Mouse (Mus musculus) embryonic facial prominence, embryonic 12.5 days (tissue): ENCODE measurements around the gene Tmem201. TPM values are rescaled to one million over a fixed set of nuclear protein-coding genes. Genes with fewer than 3 reads are reported as not detected.

ENCODE experiments used
- ATAC-seq: fragments of 200-750 bp; cut with Nextera tagmentation; 2 replicates; pipeline ENCODE4 v1.8.0; 2017; ENCODE audit not compliant: insufficient number of reproducible peaks, insufficient read depth, low FRiP score, low TSS enrichment
- H3K27ac ChIP-seq: fragments of 300-500 bp; sonication (generic); 2 replicates; pipeline ENCODE4 v1.5.1; 2016; ENCODE audit warnings: mild to moderate bottlenecking
- H3K27me3 ChIP-seq: fragments of 300-500 bp; sonication (generic); 2 replicates; pipeline ENCODE4 v1.6.1; 2016; ENCODE audit warnings: mild to moderate bottlenecking, moderate library complexity
- H3K36me3 ChIP-seq: fragments of 300-500 bp; sonication (generic); 2 replicates; pipeline ENCODE4 v1.6.1; 2016; ENCODE audit warnings: mild to moderate bottlenecking
- H3K4me1 ChIP-seq: fragments of 300-500 bp; sonication (generic); 2 replicates; pipeline ENCODE4 v1.6.1; 2016
- H3K4me2 ChIP-seq: fragments of 300-500 bp; sonication (generic); replicated peaks from 2 replicates; pipeline ENCODE4 v1.6.1; 2016; ENCODE audit warnings: mild to moderate bottlenecking, moderate library complexity
- H3K4me3 ChIP-seq: fragments of 300-500 bp; sonication (generic); 2 replicates; pipeline ENCODE4 v1.5.1; 2016; ENCODE audit warnings: mild to moderate bottlenecking
- H3K9ac ChIP-seq: fragments of 300-500 bp; sonication (generic); 2 replicates; pipeline ENCODE4 v1.6.1; 2016; ENCODE audit warnings: mild to moderate bottlenecking, moderate library complexity
- H3K9me3 ChIP-seq: fragments of 300-500 bp; sonication (generic); 2 replicates; pipeline ENCODE4 v1.6.1; 2016; ENCODE audit warnings: mild to moderate bottlenecking, moderate library complexity
- WGBS: fragments of 180-500 bp; shearing (Covaris S2); methylation state at CpG from one replicate; pipeline ENCODE4 v1.1.7; 2016; 5-methylcytosine and 5-hydroxymethylcytosine counted together
- polyA plus RNA-seq: library from polyadenylated mRNA; unstranded; fragments of >200 nt; fragmentation: Nextera tagmentation; extraction: Ambion mirVana; gene quantifications from 2 replicates; pipeline ENCODE4 v1.2.1, GENCODE M21; 2016

The Tmem201 gene
- polyA plus RNA-seq, 1 experiment from 2014 or later = 38.1 TPM

- peaks cover 4% of the 10 kb centered on the region for H3K4me1 ChIP-seq
- ATAC-seq = no peak
- H3K27ac ChIP-seq = no peak overlapping the region
- H3K36me3 ChIP-seq = peaks cover 27% of the 10 kb centered on the region
- no peaks in the 10 kb centered on the region for H3K9me3 ChIP-seq
- H3K4me3 ChIP-seq = no peak overlapping the region
- no peaks in the 10 kb centered on the region for H3K27me3 ChIP-seq
- WGBS = 91% methylated on average over 14 of the region's 14 CpGs
- no peak overlapping the region for H3K4me2 ChIP-seq
- no peak overlapping the region for H3K9ac ChIP-seq
Measured at GRCm38 (mm10) chr4:149742011-149742530, 4.2 kb upstream of the Tmem201 start.

GRCm38 (mm10) chr4:149740301-149740700 lies 2.5 kb upstream of the Tmem201 start:
- Histone ChIP-seq H3K27me3 (no peaks in the 10 kb centered on the region), H3K9ac (no peak overlapping the region), H3K36me3 (peaks cover 23% of the 10 kb centered on the region), H3K4me1 (peaks cover 22% of the 10 kb centered on the region), H3K4me3 (no peak overlapping the region), H3K9me3 (no peaks in the 10 kb centered on the region), H3K4me2 (no peak overlapping the region), H3K27ac (no peak overlapping the region)
- 90% methylated on average over 7 of the region's 7 CpGs for WGBS
- no peak for ATAC-seq

GRCm38 (mm10) chr4:149739478-149739877 lies 1.6 kb upstream of the Tmem201 start:
- ATAC-seq = no peak
- Histone ChIP-seq H3K27ac (no peak overlapping the region), H3K4me2 (no peak overlapping the region), H3K27me3 (no peaks in the 10 kb centered on the region), H3K36me3 (peaks cover 19% of the 10 kb centered on the region), H3K4me1 (peaks cover 30% of the 10 kb centered on the region), H3K4me3 (no peak overlapping the region), H3K9ac (no peak overlapping the region), H3K9me3 (no peaks in the 10 kb centered on the region)
- whole genome bisulfite sequencing = 78% methylated on average over 5 of the region's 5 CpGs

GRCm38 (mm10) chr4:149736581-149736980 lies 1.3 kb downstream of the Tmem201 start:
- no peak for ATAC-seq
- peak overlapping the region; percentile 89 for H3K9ac ChIP-seq
- peaks cover 46% of the 10 kb centered on the region for H3K4me1 ChIP-seq
- peaks cover 8% of the 10 kb centered on the region for H3K36me3 ChIP-seq
- H3K9me3 ChIP-seq = no peaks in the 10 kb centered on the region
- WGBS = 30% methylated on average over 4 of the region's 4 CpGs
- peak overlapping the region; percentile 96 for H3K4me2 ChIP-seq
- H3K27me3 ChIP-seq = no peaks in the 10 kb centered on the region
- H3K27ac ChIP-seq = no peak overlapping the region
- H3K4me3 ChIP-seq = peak overlapping the region; percentile 91

GRCm38 (mm10) chr4:149735624-149736250 lies 2.1 kb downstream of the Tmem201 start:
- Histone ChIP-seq H3K36me3 (peaks cover 13% of the 10 kb centered on the region), H3K27ac (no peak overlapping the region), H3K9me3 (no peaks in the 10 kb centered on the region), H3K27me3 (no peaks in the 10 kb centered on the region), H3K4me3 (peak overlapping the region; percentile 91; the same call in 1 of the 2 replicates), H3K9ac (no peak overlapping the region; the same call in 1 of the 2 replicates), H3K4me2 (peak overlapping the region; percentile 96), H3K4me1 (peaks cover 46% of the 10 kb centered on the region)
- WGBS = 79% methylated on average over 5 of the region's 5 CpGs
- no peak for ATAC-seq

- Histone ChIP-seq H3K4me1 (peaks cover 46% of the 10 kb centered on the region), H3K9ac (no peak overlapping the region), H3K36me3 (peaks cover 21% of the 10 kb centered on the region), H3K27ac (no peak overlapping the region), H3K27me3 (no peaks in the 10 kb centered on the region), H3K9me3 (no peaks in the 10 kb centered on the region), H3K4me3 (no peak overlapping the region), H3K4me2 (no peak overlapping the region)
- no peak for ATAC-seq
- 84% methylated on average over 10 of the region's 10 CpGs for WGBS
Measured at GRCm38 (mm10) chr4:149734730-149735475, 2.9 kb downstream of the Tmem201 start.

- no peak for ATAC-seq
- Histone ChIP-seq H3K27me3 (no peaks in the 10 kb centered on the region), H3K27ac (no peak overlapping the region), H3K36me3 (peaks cover 28% of the 10 kb centered on the region), H3K9ac (no peak overlapping the region), H3K9me3 (no peaks in the 10 kb centered on the region), H3K4me3 (no peak overlapping the region), H3K4me1 (peaks cover 47% of the 10 kb centered on the region), H3K4me2 (0 out of 2 replicates have a peak overlapping the region, but pooled peaks have one; percentile 1)
- 84% methylated on average over 6 of the region's 6 CpGs for WGBS
Measured at GRCm38 (mm10) chr4:149734246-149734645, 3.6 kb downstream of the Tmem201 start.

- peaks cover 33% of the 10 kb centered on the region for H3K36me3 ChIP-seq
- H3K27me3 ChIP-seq = no peaks in the 10 kb centered on the region
- WGBS = 48% methylated on average over 6 of the region's 6 CpGs
- H3K4me2 ChIP-seq = 0 out of 2 replicates have a peak overlapping the region, but pooled peaks have one; percentile 1
- peak overlapping the region; percentile 43; the same call in 1 of the 2 replicates for H3K27ac ChIP-seq
- ATAC-seq = no peak
- no peak overlapping the region for H3K4me3 ChIP-seq
- no peaks in the 10 kb centered on the region for H3K9me3 ChIP-seq
- H3K9ac ChIP-seq = peak overlapping the region; percentile 32; the same call in 1 of the 2 replicates
- H3K4me1 ChIP-seq = peaks cover 51% of the 10 kb centered on the region
Measured at GRCm38 (mm10) chr4:149733748-149734147, 4.1 kb downstream of the Tmem201 start.

- Histone ChIP-seq H3K4me1 (peaks cover 48% of the 10 kb centered on the region), H3K4me3 (no peak overlapping the region), H3K9ac (no peak overlapping the region), H3K27me3 (no peaks in the 10 kb centered on the region), H3K9me3 (no peaks in the 10 kb centered on the region), H3K27ac (0 out of 2 replicates have a peak overlapping the region, but pooled peaks have one; percentile 9), H3K4me2 (no peak overlapping the region), H3K36me3 (peaks cover 38% of the 10 kb centered on the region)
- WGBS = 73% methylated on average over 10 of the region's 10 CpGs
- ATAC-seq = no peak
Measured at GRCm38 (mm10) chr4:149732800-149733199, 5.0 kb downstream of the Tmem201 start.

GRCm38 (mm10) chr4:149732313-149732712 lies 5.5 kb downstream of the Tmem201 start:
- WGBS = 88% methylated on average over 3 of the region's 3 CpGs
- H3K36me3 ChIP-seq = peaks cover 43% of the 10 kb centered on the region
- no peak overlapping the region for H3K9ac ChIP-seq
- peak overlapping the region; percentile 9; the same call in 1 of the 2 replicates for H3K27ac ChIP-seq
- ATAC-seq = no peak
- H3K4me2 ChIP-seq = no peak overlapping the region
- no peaks in the 10 kb centered on the region for H3K27me3 ChIP-seq
- peaks cover 48% of the 10 kb centered on the region for H3K4me1 ChIP-seq
- H3K9me3 ChIP-seq = no peaks in the 10 kb centered on the region
- H3K4me3 ChIP-seq = no peak overlapping the region

- Histone ChIP-seq H3K27me3 (no peaks in the 10 kb centered on the region), H3K9ac (no peak overlapping the region), H3K4me3 (no peak overlapping the region), H3K36me3 (peaks cover 57% of the 10 kb centered on the region), H3K4me1 (peaks cover 34% of the 10 kb centered on the region), H3K27ac (no peak overlapping the region), H3K9me3 (no peaks in the 10 kb centered on the region), H3K4me2 (no peak overlapping the region)
- 82% methylated on average over 7 of the region's 7 CpGs for WGBS
- ATAC-seq = no peak
Measured at GRCm38 (mm10) chr4:149730827-149731226, 7.0 kb downstream of the Tmem201 start.

GRCm38 (mm10) chr4:149728810-149729209 lies 9.0 kb downstream of the Tmem201 start:
- WGBS = 70% methylated on average over 8 of the region's 8 CpGs
- Histone ChIP-seq H3K36me3 (peaks cover 76% of the 10 kb centered on the region), H3K27ac (no peak overlapping the region), H3K9me3 (no peaks in the 10 kb centered on the region), H3K4me3 (no peak overlapping the region), H3K4me1 (peaks cover 14% of the 10 kb centered on the region), H3K27me3 (no peaks in the 10 kb centered on the region), H3K4me2 (no peak overlapping the region), H3K9ac (no peak overlapping the region)
- no peak for ATAC-seq
